Mouse (Mus musculus): ENCODE results near the gene Syngap1.

DNA sequence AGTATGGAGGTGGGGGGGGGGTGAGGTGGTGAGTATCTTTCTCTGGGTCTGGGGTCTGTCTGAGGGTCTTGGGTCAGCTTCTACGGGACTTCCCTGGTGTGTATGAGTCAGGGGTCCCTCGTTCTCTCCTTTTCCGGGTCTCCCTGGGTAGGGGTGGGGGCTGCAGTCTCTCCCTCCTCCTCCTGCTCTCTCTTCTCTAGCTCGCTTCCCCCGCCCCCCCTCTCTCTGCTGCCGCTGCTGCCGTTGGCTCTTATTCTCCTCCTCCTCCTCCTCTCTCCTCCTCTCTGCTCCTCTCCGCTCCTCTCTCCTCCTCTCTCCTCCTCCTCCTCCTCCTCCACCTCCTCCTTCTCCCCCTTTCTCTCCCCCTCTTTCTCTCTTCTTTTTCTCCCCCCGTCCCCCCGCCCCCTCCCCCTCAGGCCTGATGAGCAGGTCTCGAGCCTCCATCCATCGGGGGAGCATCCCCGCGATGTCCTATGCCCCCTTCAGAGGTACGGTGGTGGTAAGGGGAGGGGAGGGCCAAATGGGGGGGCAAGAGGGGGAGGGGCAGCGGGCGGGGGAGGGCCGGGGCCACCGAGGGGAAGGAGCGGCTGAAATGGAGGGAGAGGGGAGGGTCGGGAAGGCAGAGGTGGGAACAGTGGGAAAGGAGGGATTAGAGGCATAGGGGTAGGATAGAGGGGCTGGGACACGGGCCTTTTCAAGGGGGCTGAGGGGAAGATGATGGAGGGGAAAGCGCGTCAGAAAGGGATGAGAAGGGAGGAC, at the start of gene Syngap1:
- TF ChIP-seq CTCF (IDR thresholded peaks at IDR 0.05; ENCODE audit: control insufficient read depth, insufficient read depth, low read length) (no peak), POLR2A (IDR thresholded peaks at IDR 0.05; ENCODE audit: borderline replicate concordance, control insufficient read depth, low read depth, low read length) (no peak)
